Mouse (Mus musculus) small intestine, adult 2 months (tissue): ENCODE results near the gene Btbd18.

Experiments used
- CTCF ChIP-seq: fragments of 200-500 bp; IDR thresholded peaks from 2 replicates; pipeline ENCODE4 v1.5.1; 2012; ENCODE audit warnings: low read depth, mild to moderate bottlenecking, control low read depth, inconsistent platforms, low read length, moderate library complexity, mixed read lengths; ENCODE audit not compliant: insufficient replicate concordance, insufficient read length; ENCODE audit errors: extremely low read depth
- POLR2A ChIP-seq: fragments of 200-500 bp; IDR thresholded peaks from 2 replicates; pipeline ENCODE4 v1.6.1; 2012; ENCODE audit warnings: low read depth, mild to moderate bottlenecking, control low read depth, inconsistent platforms, low read length, moderate library complexity

DNA sequence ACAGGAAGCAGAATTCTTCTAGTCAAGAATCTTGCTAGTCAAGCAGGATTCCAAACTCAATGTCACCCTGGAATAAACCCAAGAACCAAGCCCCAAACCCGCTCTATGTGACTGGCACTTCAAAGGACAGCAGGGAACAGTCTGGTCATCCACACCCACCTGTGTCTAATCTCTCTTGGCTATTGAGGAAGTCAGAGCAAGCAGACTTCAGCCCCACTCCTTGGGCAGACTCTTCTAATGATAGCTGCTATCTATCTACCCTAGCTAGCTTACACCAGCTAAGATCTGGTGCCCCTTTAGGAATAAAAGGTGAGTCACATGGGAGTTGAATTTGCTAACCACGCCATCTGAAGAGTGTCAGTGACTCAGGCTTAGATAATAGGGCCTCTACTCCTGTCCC is 40.0 kb upstream of the Btbd18 start:
- TF ChIP-seq CTCF, result no peak
- no peak for TF ChIP-seq POLR2A
